Mouse (Mus musculus) liver, embryonic 12.5 days (tissue): ENCODE measurements around the gene Ccser2. TPM values are rescaled to one million over a fixed set of nuclear protein-coding genes. Genes with fewer than 3 reads are reported as not detected.

Experiments used
- ATAC-seq: fragments of 200-750 bp; cut with Nextera tagmentation; 2 replicates; pipeline ENCODE4 v1.8.0; 2017; ENCODE audit warnings: moderate number of reproducible peaks, mild to moderate bottlenecking, moderate library complexity
- H3K27ac ChIP-seq: fragments of 300-500 bp; sonication (generic); 2 replicates; pipeline ENCODE4 v1.5.1; 2016; ENCODE audit warnings: mild to moderate bottlenecking
- H3K27me3 ChIP-seq: fragments of 300-500 bp; sonication (generic); replicated peaks from 2 replicates; pipeline ENCODE4 v1.6.1; 2016; ENCODE audit warnings: mild to moderate bottlenecking, moderate library complexity
- H3K36me3 ChIP-seq: fragments of 300-500 bp; sonication (generic); 2 replicates; pipeline ENCODE4 v1.6.1; 2016; ENCODE audit warnings: mild to moderate bottlenecking, moderate library complexity
- H3K4me1 ChIP-seq: fragments of 300-500 bp; sonication (generic); 2 replicates; pipeline ENCODE4 v1.6.1; 2016
- H3K4me2 ChIP-seq: fragments of 300-500 bp; sonication (generic); 2 replicates; pipeline ENCODE4 v1.6.1; 2016; ENCODE audit warnings: mild to moderate bottlenecking, moderate library complexity
- H3K4me3 ChIP-seq: fragments of 300-500 bp; sonication (generic); 2 replicates; pipeline ENCODE4 v1.5.1; 2016; ENCODE audit warnings: mild to moderate bottlenecking, moderate library complexity
- H3K9ac ChIP-seq: fragments of 300-500 bp; sonication (generic); 2 replicates; pipeline ENCODE4 v1.6.1; 2016; ENCODE audit warnings: mild to moderate bottlenecking, moderate library complexity
- H3K9me3 ChIP-seq: fragments of 300-500 bp; sonication (generic); replicated peaks from 2 replicates; pipeline ENCODE4 v1.6.1; 2016; ENCODE audit warnings: mild to moderate bottlenecking, moderate library complexity
- WGBS: fragments of 180-500 bp; shearing (Covaris S2); methylation state at CpG from one replicate; pipeline ENCODE4 v1.1.7; 2016; ENCODE audit not compliant: insufficient replicate concordance; 5-methylcytosine and 5-hydroxymethylcytosine counted together
- polyA plus RNA-seq: library from polyadenylated mRNA; unstranded; fragments of >200 nt; fragmentation: Nextera tagmentation; extraction: Ambion mirVana; gene quantifications from 2 replicates; pipeline ENCODE4 v1.2.1, GENCODE M21; 2016

The Ccser2 gene
- polyA plus RNA-seq, 1 experiment from 2014 or later, result 7.6 TPM

- Histone ChIP-seq H3K9ac (no peak overlapping the region), H3K9me3 (no peaks in the 10 kb centered on the region), H3K27ac (no peak overlapping the region), H3K4me3 (no peak overlapping the region), H3K4me2 (0 out of 2 replicates have a peak overlapping the region, but pooled peaks have one; percentile 9), H3K36me3 (no peaks in the 10 kb centered on the region), H3K4me1 (no peaks in the 10 kb centered on the region), H3K27me3 (no peaks in the 10 kb centered on the region)
- ATAC-seq, result 0 out of 2 replicates have a peak, but pooled peaks have one; percentile 5
- WGBS, result 20% methylated on average over 7 of the region's 7 CpGs
These were observed 106.2 kb downstream of the Ccser2 start for GRCm38 (mm10) chr14:36862387-36862786.

DNA sequence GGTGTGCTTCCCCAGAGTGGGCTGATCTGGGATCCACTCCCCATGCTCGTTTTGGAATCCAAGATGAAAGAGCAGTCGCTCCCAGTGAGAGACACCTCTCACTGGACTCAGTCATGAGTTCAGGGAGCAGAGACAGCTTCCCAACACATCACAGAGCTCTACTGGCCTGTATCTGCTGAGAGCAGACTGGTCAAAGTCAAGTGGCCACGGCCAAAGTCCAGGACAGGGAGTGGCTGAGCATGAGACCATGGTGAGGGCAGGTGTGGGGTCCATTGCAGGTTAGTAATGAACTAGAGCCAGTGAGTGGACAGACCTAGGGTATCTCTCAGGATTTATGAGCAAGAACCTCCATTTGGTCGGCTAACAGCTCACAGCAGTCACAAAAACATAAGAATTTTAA lies 109.6 kb downstream of the Ccser2 start:
- Histone ChIP-seq H3K4me2 (no peak overlapping the region), H3K27me3 (no peaks in the 10 kb centered on the region), H3K9ac (no peak overlapping the region), H3K36me3 (no peaks in the 10 kb centered on the region), H3K9me3 (no peaks in the 10 kb centered on the region), H3K4me3 (no peak overlapping the region), H3K27ac (no peak overlapping the region), H3K4me1 (no peaks in the 10 kb centered on the region)
- ATAC-seq, result no peak
- WGBS, result 40% methylated on average over 4 of the region's 4 CpGs

DNA sequence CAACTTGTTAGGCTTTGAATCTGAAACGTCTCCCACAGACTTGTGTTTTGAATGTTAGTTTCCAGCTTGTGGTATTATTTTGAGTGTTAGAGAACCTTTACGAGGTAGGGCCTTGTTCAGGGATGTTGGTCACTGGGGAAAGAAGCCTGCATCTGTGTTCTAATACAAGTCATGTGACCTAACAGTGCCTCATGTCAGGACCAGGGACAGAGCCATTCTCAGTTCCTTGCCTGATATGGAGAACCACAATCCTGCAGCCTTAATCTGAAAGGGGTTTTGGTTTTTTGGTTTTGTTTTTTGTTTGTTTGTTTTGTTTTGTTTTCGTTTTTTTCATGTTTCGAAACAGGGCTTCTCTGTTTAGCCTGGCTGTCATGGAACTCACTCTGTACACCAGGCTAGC lies 115.6 kb downstream of the Ccser2 start:
- no peak overlapping the region for H3K9ac ChIP-seq
- WGBS, result 47% methylated on average over 4 of the region's 4 CpGs
- H3K27me3 ChIP-seq, result no peaks in the 10 kb centered on the region
- no peak overlapping the region for H3K4me3 ChIP-seq
- no peaks in the 10 kb centered on the region for H3K9me3 ChIP-seq
- H3K4me2 ChIP-seq, result no peak overlapping the region
- ATAC-seq, result no peak
- no peaks in the 10 kb centered on the region for H3K36me3 ChIP-seq
- H3K4me1 ChIP-seq, result no peaks in the 10 kb centered on the region
- H3K27ac ChIP-seq, result no peak overlapping the region

- Histone ChIP-seq H3K27ac (no peak overlapping the region), H3K9me3 (no peaks in the 10 kb centered on the region), H3K9ac (no peak overlapping the region), H3K4me2 (no peak overlapping the region), H3K4me3 (no peak overlapping the region), H3K27me3 (no peaks in the 10 kb centered on the region), H3K36me3 (no peaks in the 10 kb centered on the region), H3K4me1 (no peaks in the 10 kb centered on the region)
- no peak for ATAC-seq
- WGBS, result 6% methylated on average over 1 of the region's 1 CpGs
These were observed 119.7 kb downstream of the Ccser2 start for GRCm38 (mm10) chr14:36848860-36849259.

Other genes with a start within 250 kb of the Ccser2 start
- not detected in 2 replicates for gene Rgr, start 80.2 kb upstream of the Ccser2 start, polyA plus RNA-seq
- not detected in 2 replicates for gene Lrit1, start 86.1 kb upstream of the Ccser2 start, polyA plus RNA-seq
- not detected in 2 replicates for gene Lrit2, start 99.2 kb upstream of the Ccser2 start, polyA plus RNA-seq
- not detected in 2 replicates for gene Cdhr1, start 129.6 kb upstream of the Ccser2 start, polyA plus RNA-seq
- not detected in 2 replicates for gene 2610528A11Rik, start 145.2 kb upstream of the Ccser2 start, polyA plus RNA-seq
- 253 and 263 TPM in 2 replicates for gene Ghitm, start 166.5 kb upstream of the Ccser2 start, polyA plus RNA-seq